Mouse (Mus musculus): ENCODE data around the gene Prss23. TPM values are rescaled to one million over a fixed set of nuclear protein-coding genes. Genes with fewer than 3 reads are reported as not detected.

The Prss23 gene
- 21.0 and 21.2 TPM in 2 replicates for polyA plus RNA-seq (2021; fragmentation: Nextera tagmentation)
- long read RNA-seq, experiment 1, transcript Prss23-201 (2 exons, 3,228 nt): major isoform, 21 of 36 reads
- long read RNA-seq, experiment 1, transcript Prss23-205 (2 exons, 682 nt): minor isoform, 7 of 36 reads
- long read RNA-seq, experiment 1, partial matches to known transcripts: 0 of 36 reads
- long read RNA-seq, experiment 1, other reads (novel, unspliced or antisense): 6 of 36 reads
- long read RNA-seq, experiment 2, transcript Prss23-201 (2 exons, 3,228 nt): major isoform, 56 of 82 reads
- long read RNA-seq, experiment 2, transcript Prss23-205 (2 exons, 682 nt): minor isoform, 11 of 82 reads
- long read RNA-seq, experiment 2, partial matches to known transcripts: 0 of 82 reads
- long read RNA-seq, experiment 2, other reads (novel, unspliced or antisense): 14 of 82 reads

GRCm38 (mm10) chr7:89526731-89527429 is at the start of gene Prss23:
Gene Prss23, minus strand, starts transcription at chr7:89527187.

Other genes with a start within 250 kb of the Prss23 start
- gene Tmem135, start 123.0 kb downstream of the Prss23 start, polyA plus RNA-seq (2021; fragmentation: Nextera tagmentation): 38.6 and 58.3 TPM in 2 replicates
- gene Fzd4, start 122.8 kb downstream of the Prss23 start, polyA plus RNA-seq (2021; fragmentation: Nextera tagmentation): 1.7 and 3.3 TPM in 2 replicates
- 67.8 and 68.8 TPM in 2 replicates for gene Me3, start 105.2 kb upstream of the Prss23 start, polyA plus RNA-seq (2021; fragmentation: Nextera tagmentation)

Data from layer of hippocampus, adult 6 months (tissue).